Mouse (Mus musculus) kidney, adult 2 months (tissue): ENCODE measurements around the gene Gm9736. TPM values are rescaled to one million over a fixed set of nuclear protein-coding genes. Genes with fewer than 3 reads are reported as not detected.
"Not testable (repeated sequence)": the region's sequence is repeated elsewhere in the genome, so short reads cannot be mapped to it uniquely, and the experiment has no call there.

Source experiments
- DNase-seq: peaks from one replicate; pipeline ENCODE4 v3.0.0; 2021
- H3K27ac ChIP-seq: fragments of 200-500 bp; 2 replicates; pipeline ENCODE4 v1.5.1; 2012; ENCODE audit warnings: low read depth, low read length, control low read depth, inconsistent platforms; ENCODE audit not compliant: insufficient read depth
- H3K27me3 ChIP-seq: fragments of 200-500 bp; replicated peaks from 2 replicates; pipeline ENCODE4 v1.6.1; 2012; ENCODE audit warnings: mild to moderate bottlenecking, moderate library complexity, low read length, inconsistent platforms; ENCODE audit not compliant: control insufficient read depth, insufficient read depth
- H3K36me3 ChIP-seq: fragments of 200-500 bp; 2 replicates; pipeline ENCODE4 v1.6.1; 2012; ENCODE audit warnings: mild to moderate bottlenecking, moderate library complexity, low read length, inconsistent platforms; ENCODE audit not compliant: control insufficient read depth, insufficient read depth
- H3K4me1 ChIP-seq: fragments of 200-500 bp; 2 replicates; pipeline ENCODE4 v1.6.1; 2011; ENCODE audit warnings: low read length; ENCODE audit not compliant: control insufficient read depth, insufficient read depth
- H3K4me3 ChIP-seq: fragments of 200-500 bp; 2 replicates; pipeline ENCODE4 v1.5.1; 2011; ENCODE audit warnings: mild to moderate bottlenecking, low read depth, low read length, control low read depth; ENCODE audit not compliant: insufficient read depth
- CTCF ChIP-seq: fragments of 200-500 bp; conservative IDR thresholded peaks from 2 replicates; pipeline ENCODE4 v1.5.1; 2011; ENCODE audit warnings: low read depth, mild to moderate bottlenecking, control low read depth, low read length, moderate library complexity, mixed read lengths; ENCODE audit not compliant: insufficient read depth, insufficient read length
- POLR2A ChIP-seq: fragments of 200-500 bp; IDR thresholded peaks from one replicate; pipeline ENCODE4 v1.6.1; 2011; ENCODE audit warnings: low read depth, low read length, control low read depth
- WGBS: fragments of 180-500 bp; shearing (Covaris S2); methylation state at CpG from one replicate; pipeline ENCODE4 v1.1.7; 2018; 5-methylcytosine and 5-hydroxymethylcytosine counted together
- polyA plus RNA-seq: library from polyadenylated mRNA; depleted of rRNA; stranded (reverse); fragments of >200 nt; gene quantifications from 2 replicates; pipeline ENCODE4 v1.2.3, GENCODE M21; 2012; rRNA removed

Gene Gm9736
- not detected in 2 replicates for polyA plus RNA-seq

GRCm38 (mm10) chr10:77751254-77751653 lies at the start of gene Gm9736:
Gm9736 (minus strand) TSS chr10:77751354.
- DNase-seq, H3K4me1 ChIP-seq, H3K27me3 ChIP-seq, H3K36me3 ChIP-seq, H3K27ac ChIP-seq, H3K4me3 ChIP-seq: not testable (repeated sequence)
- WGBS, result 67% methylated on average over 1 of the region's 1 CpGs

GRCm38 (mm10) chr10:77798921-77799508 lies 47.9 kb upstream of the Gm9736 start, which contains the start of gene Gm19668:
Gm19668 (minus strand) TSS chr10:77799133.
- 56% methylated on average over 8 of the region's 8 CpGs for WGBS
- no peak for TF ChIP-seq CTCF
- no peak for TF ChIP-seq POLR2A
- DNase-seq, result no peak
- Histone ChIP-seq H3K27me3 (no peaks in the 10 kb centered on the region), H3K4me3 (no peak within 1 kb of the TSS), H3K4me1 (no peaks in the 10 kb centered on the region), H3K36me3 (no peaks in the 10 kb centered on the region), H3K27ac (no peak within 1 kb of the TSS)

- not testable (repeated sequence) for H3K27me3 ChIP-seq, H3K27ac ChIP-seq, DNase-seq, H3K4me3 ChIP-seq, H3K4me1 ChIP-seq, H3K36me3 ChIP-seq
- 70% methylated on average over 3 of the region's 3 CpGs for WGBS
Measured at GRCm38 (mm10) chr10:77798164-77798920, 47.2 kb upstream of the Gm9736 start.

GRCm38 (mm10) chr10:77797677-77798076 lies 46.5 kb upstream of the Gm9736 start:
- TF ChIP-seq CTCF (no peak), POLR2A (no peak)
- Histone ChIP-seq H3K27ac (no peak overlapping the region), H3K36me3 (no peaks in the 10 kb centered on the region), H3K4me1 (no peaks in the 10 kb centered on the region), H3K27me3 (no peaks in the 10 kb centered on the region), H3K4me3 (no peak overlapping the region)
- WGBS, result 33% methylated on average over 3 of the region's 3 CpGs
- no peak for DNase-seq

GRCm38 (mm10) chr10:77794976-77795375 lies 43.8 kb upstream of the Gm9736 start, which contains the start of gene Gm9639:
Gm9639 (minus strand) TSS chr10:77795076.
- no peak within 1 kb of the TSS for H3K27ac ChIP-seq
- 36% methylated on average over 2 of the region's 2 CpGs for WGBS

GRCm38 (mm10) chr10:77788621-77789020 lies 37.5 kb upstream of the Gm9736 start:
- no peak for DNase-seq
- WGBS, result 44% methylated on average over 2 of the region's 2 CpGs
- Histone ChIP-seq H3K27ac (no peak overlapping the region), H3K4me3 (no peak overlapping the region), H3K4me1 (no peaks in the 10 kb centered on the region), H3K27me3 (no peaks in the 10 kb centered on the region), H3K36me3 (no peaks in the 10 kb centered on the region)
- TF ChIP-seq CTCF (no peak), POLR2A (no peak)

More at GRCm38 (mm10) chr10:77794976-77795375, 43.8 kb upstream of the Gm9736 start, which contains the start of gene Gm9639:
- Histone ChIP-seq H3K36me3 (no peaks in the 10 kb centered on the region), H3K27me3 (no peaks in the 10 kb centered on the region), H3K4me1 (no peaks in the 10 kb centered on the region), H3K4me3 (no peak within 1 kb of the TSS)
- DNase-seq, result no peak
- TF ChIP-seq CTCF (no peak), POLR2A (no peak)

- H3K36me3 ChIP-seq, DNase-seq, H3K4me1 ChIP-seq, H3K27ac ChIP-seq, H3K4me3 ChIP-seq, H3K27me3 ChIP-seq: not testable (repeated sequence)
- 70% methylated on average over 1 of the region's 1 CpGs for WGBS
Measured at GRCm38 (mm10) chr10:77787876-77788275, 36.7 kb upstream of the Gm9736 start, which contains the start of gene Gm7137. Gm7137 (minus strand) TSS chr10:77788200.

GRCm38 (mm10) chr10:77783396-77783795 lies 32.2 kb upstream of the Gm9736 start:
- H3K4me3 ChIP-seq, H3K27ac ChIP-seq, H3K36me3 ChIP-seq, DNase-seq, H3K4me1 ChIP-seq, H3K27me3 ChIP-seq: not testable (repeated sequence)
- 82% methylated on average over 2 of the region's 3 CpGs for WGBS

GRCm38 (mm10) chr10:77782442-77782841 lies 31.3 kb upstream of the Gm9736 start, which contains the start of gene Gm3250:
Gm3250 (minus strand) TSS chr10:77782542.
- H3K4me1 ChIP-seq, H3K36me3 ChIP-seq, H3K27ac ChIP-seq, H3K27me3 ChIP-seq, DNase-seq, H3K4me3 ChIP-seq: not testable (repeated sequence)
- WGBS, result 63% methylated on average over 1 of the region's 1 CpGs

GRCm38 (mm10) chr10:77776844-77777243 lies 25.7 kb upstream of the Gm9736 start, which contains the start of gene Gm7138:
Gm7138 (minus strand) TSS chr10:77776944.
- not testable (repeated sequence) for H3K27ac ChIP-seq, DNase-seq, H3K27me3 ChIP-seq, H3K4me1 ChIP-seq, H3K36me3 ChIP-seq, H3K4me3 ChIP-seq
- 69% methylated on average over 1 of the region's 1 CpGs for WGBS
